Mouse (Mus musculus) heart, adult 2 months (tissue): ENCODE results near the gene Prkcz. TPM values are rescaled to one million over a fixed set of nuclear protein-coding genes. Genes with fewer than 3 reads are reported as not detected.

ENCODE experiments used
- DNase-seq, 2 experiments: peaks; one replicate each; pipeline ENCODE4 v3.0.0; 2021
- H3K27ac ChIP-seq: fragments of 200-600 bp; 2 replicates; pipeline ENCODE4 v1.8.1; 2022
- H3K27me3 ChIP-seq: fragments of 200-500 bp; 2 replicates; pipeline ENCODE4 v1.6.1; 2012; ENCODE audit warnings: mild to moderate bottlenecking, low read length, inconsistent platforms, mixed read lengths; ENCODE audit not compliant: control insufficient read depth, insufficient read depth
- H3K36me3 ChIP-seq: fragments of 200-500 bp; 2 replicates; pipeline ENCODE4 v1.6.1; 2012; ENCODE audit warnings: low read length, inconsistent platforms; ENCODE audit not compliant: control insufficient read depth, insufficient read depth
- H3K4me1 ChIP-seq: fragments of 200-500 bp; 2 replicates; pipeline ENCODE4 v1.6.1; 2011; ENCODE audit warnings: low read length; ENCODE audit not compliant: control insufficient read depth, insufficient read depth
- H3K4me3 ChIP-seq: fragments of 200-600 bp; 2 replicates; pipeline ENCODE4 v1.8.1; 2022
- H3K79me2 ChIP-seq: fragments of 200-500 bp; replicated peaks from 2 replicates; pipeline ENCODE4 v1.6.1; 2012; ENCODE audit warnings: mild to moderate bottlenecking, inconsistent platforms, low read length, moderate library complexity, mixed read lengths; ENCODE audit not compliant: control insufficient read depth, insufficient read depth
- H3K9ac ChIP-seq: fragments of 200-500 bp; 2 replicates; pipeline ENCODE4 v1.6.1; 2012; ENCODE audit warnings: low read depth, mild to moderate bottlenecking, control low read depth, inconsistent platforms, low read length, mixed read lengths
- CTCF ChIP-seq: fragments of 200-600 bp; IDR thresholded peaks from 2 replicates; pipeline ENCODE4 v1.8.1; 2022; ENCODE audit warnings: antibody characterized with exemption, mild to moderate bottlenecking, moderate library complexity
- EP300 ChIP-seq: fragments of 200-500 bp; IDR thresholded peaks from 2 replicates; pipeline ENCODE4 v1.6.1; 2011; ENCODE audit warnings: low read depth, low read length, control low read depth; ENCODE audit not compliant: insufficient read depth
- POLR2A ChIP-seq: fragments of 200-500 bp; IDR thresholded peaks from 2 replicates; pipeline ENCODE4 v1.6.1; 2011; ENCODE audit warnings: mild to moderate bottlenecking, low read depth, low read length, control low read depth; ENCODE audit not compliant: insufficient read depth
- WGBS: fragments of 180-500 bp; shearing (Covaris S2); methylation state at CpG from one replicate; pipeline ENCODE4 v1.1.7; 2018; 5-methylcytosine and 5-hydroxymethylcytosine counted together
- intact Hi-C: fragments of 180-260 bp; cut with DNase I; formaldehyde crosslinking; loops from one replicate; pipeline ENCODE4 v1.15.1; 2025
- long read RNA-seq: library from polyadenylated mRNA; stranded (forward); transcript quantifications from one replicate; pipeline ENCODE4 v2.0.0, GENCODE M21; 2021
- polyA plus RNA-seq: library from polyadenylated mRNA; depleted of rRNA; stranded (reverse); fragments of >200 nt; gene quantifications from 2 replicates; pipeline ENCODE4 v1.2.3, GENCODE M21; 2012; rRNA removed
- total RNA-seq, 2 experiments: library from RNA; stranded (reverse); gene quantifications; 2 replicates each; pipeline ENCODE4 v1.2.3; 2021

Gene Prkcz
- 1 to 10 TPM; 2.3 to 2.6 TPM for total RNA-seq
- polyA plus RNA-seq = 1.5 and 2.3 TPM in 2 replicates
- long read RNA-seq, partial matches to known transcripts = 3 of 6 reads
- long read RNA-seq, other reads (novel, unspliced or antisense) = 2 of 6 reads

GRCm38 (mm10) chr4:155361303-155361791, at the start of gene Prkcz:
TSS of gene Prkcz (minus strand) at chr4:155361361.
- Histone ChIP-seq H3K79me2 (no peaks in the 10 kb centered on the region), H3K27me3 (peaks cover 11% of the 10 kb centered on the region), H3K27ac (no peak within 1 kb of the TSS), H3K4me3 (peak within 1 kb of the TSS; percentile 38), H3K4me1 (no peaks in the 10 kb centered on the region), H3K36me3 (no peaks in the 10 kb centered on the region), H3K9ac (0 out of 2 replicates have a peak within 1 kb of the TSS, but pooled peaks have one; percentile 15)
- peak; percentile 66 to 84 for DNase-seq
- WGBS = under 1% methylated on average over 47 of the region's 51 CpGs
- no peak for TF ChIP-seq CTCF
- TF ChIP-seq POLR2A = no peak
- no peak for TF ChIP-seq EP300
- intact Hi-C loops = loop anchor here (10.0 kb wide), 1 partner anchor 213 kb away; no protein-coding TSS in a partner anchor

DNA sequence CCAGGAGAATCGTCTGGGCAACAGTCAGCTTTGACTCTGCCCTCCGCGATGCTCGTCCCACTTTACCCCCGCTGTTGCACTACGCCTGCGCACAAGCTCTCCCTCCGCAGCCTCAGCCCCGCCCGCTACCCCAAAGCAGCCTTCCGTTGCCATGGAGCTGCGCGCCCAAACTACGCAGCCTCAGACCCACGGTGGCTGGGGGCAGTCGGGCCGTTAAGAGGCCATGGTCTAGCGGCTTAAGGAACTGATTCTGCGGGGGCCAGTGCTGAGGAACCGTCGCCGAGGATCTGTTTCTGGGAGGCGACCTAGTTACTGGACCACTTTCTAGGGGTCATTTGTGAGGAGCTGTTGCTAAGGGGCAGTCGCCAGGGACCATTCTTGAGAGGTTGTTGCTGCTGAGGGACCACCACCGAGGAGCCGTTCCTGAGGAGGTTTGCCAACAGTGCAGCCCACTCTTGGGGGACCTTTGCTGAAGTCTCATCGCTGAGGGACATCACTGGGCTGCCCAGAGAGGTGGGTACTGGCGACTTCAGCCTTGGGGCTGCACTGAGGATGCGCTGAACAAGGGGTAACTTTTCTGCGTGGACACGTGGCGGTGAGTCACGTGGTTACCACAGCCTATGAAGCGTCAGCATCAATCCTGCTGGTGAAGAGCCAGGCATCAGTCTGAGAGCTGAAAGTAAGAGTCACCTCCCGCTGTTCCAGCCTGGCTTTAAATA, 48.1 kb upstream of the Prkcz start, which contains the start of gene Cfap74:
TSS of gene Cfap74 (plus strand) at position 133 of the 719 bp plus-strand sequence.
- Histone ChIP-seq H3K27ac (no peak within 1 kb of the TSS), H3K4me1 (no peaks in the 10 kb centered on the region; the same call in 1 of the 2 replicates), H3K27me3 (no peaks in the 10 kb centered on the region), H3K79me2 (no peaks in the 10 kb centered on the region), H3K4me3 (peak within 1 kb of the TSS; percentile 41), H3K9ac (no peak within 1 kb of the TSS), H3K36me3 (no peaks in the 10 kb centered on the region)
- 1% methylated on average over 35 of the region's 35 CpGs for WGBS
- peak; percentile 80 to 82 for DNase-seq
- intact Hi-C loops = no loop called here
- TF ChIP-seq EP300 (no peak), POLR2A (no peak), CTCF (no peak)

DNA sequence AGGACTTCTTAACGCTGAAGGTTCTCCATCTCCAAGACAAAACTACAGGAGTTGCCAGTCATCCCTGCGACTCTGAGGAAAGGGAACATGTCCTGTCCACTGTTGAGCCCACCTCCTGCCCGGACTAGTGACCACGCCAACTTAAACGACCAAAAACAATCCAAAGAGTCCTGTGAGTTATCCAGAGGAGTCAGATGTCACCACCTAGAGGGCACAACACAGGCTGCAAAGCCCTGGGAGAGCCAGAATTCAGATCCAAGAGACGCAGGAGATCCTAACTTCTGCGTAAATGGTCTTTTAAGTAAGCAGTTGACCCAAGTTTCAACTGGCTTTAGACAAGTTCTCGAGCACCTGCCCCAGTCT, 47.5 kb upstream of the Prkcz start:
- H3K27me3 ChIP-seq = no peaks in the 10 kb centered on the region
- no peak for DNase-seq
- no peak overlapping the region for H3K27ac ChIP-seq
- peak; percentile 45 for TF ChIP-seq CTCF
- TF ChIP-seq EP300 = no peak
- no peaks in the 10 kb centered on the region; the same call in 1 of the 2 replicates for H3K4me1 ChIP-seq
- peak overlapping the region; percentile 41 for H3K4me3 ChIP-seq
- H3K9ac ChIP-seq = no peak overlapping the region
- no peaks in the 10 kb centered on the region for H3K79me2 ChIP-seq
- no peaks in the 10 kb centered on the region for H3K36me3 ChIP-seq
- intact Hi-C loops = no loop called here
- 5% methylated on average over 8 of the region's 8 CpGs for WGBS

GRCm38 (mm10) chr4:155402489-155402888, 41.3 kb upstream of the Prkcz start:
- Histone ChIP-seq H3K4me3 (no peak overlapping the region), H3K27me3 (peaks cover 2% of the 10 kb centered on the region; the same call in 1 of the 2 replicates), H3K36me3 (no peaks in the 10 kb centered on the region), H3K27ac (no peak overlapping the region), H3K9ac (no peak overlapping the region), H3K79me2 (no peaks in the 10 kb centered on the region), H3K4me1 (no peaks in the 10 kb centered on the region)
- 29% methylated on average over 1 of the region's 1 CpGs for whole genome bisulfite sequencing
- intact Hi-C loops = no loop called here
- no peak for DNase-seq
- TF ChIP-seq POLR2A = no peak
- no peak for TF ChIP-seq CTCF
- TF ChIP-seq EP300 = no peak

GRCm38 (mm10) chr4:155401121-155401520, 40.0 kb upstream of the Prkcz start:
- 58% methylated on average over 7 of the region's 7 CpGs for WGBS
- DNase-seq = no peak
- intact Hi-C loops = no loop called here

DNA sequence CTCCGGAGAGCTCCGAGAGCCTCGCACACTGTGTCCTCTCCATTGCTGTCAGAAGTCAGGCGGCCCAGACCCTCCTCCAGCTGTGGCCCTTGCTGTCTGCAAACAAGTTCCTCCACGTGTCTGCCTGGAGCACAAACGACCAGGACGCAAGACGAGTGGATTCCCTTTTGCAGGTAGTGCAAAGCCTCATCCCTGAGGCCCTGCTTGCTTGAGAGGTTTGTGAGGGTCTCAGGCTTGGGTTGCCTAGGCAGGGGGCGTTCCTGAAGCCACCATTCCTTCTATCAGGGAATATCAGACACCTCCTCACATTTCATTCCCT, 37.0 kb upstream of the Prkcz start:
- Histone ChIP-seq H3K9ac (no peak overlapping the region), H3K4me1 (no peaks in the 10 kb centered on the region), H3K4me3 (no peak overlapping the region), H3K27me3 (peaks cover 2% of the 10 kb centered on the region; the same call in 1 of the 2 replicates), H3K79me2 (no peaks in the 10 kb centered on the region), H3K36me3 (no peaks in the 10 kb centered on the region), H3K27ac (no peak overlapping the region)
- 4% methylated on average over 9 of the region's 9 CpGs for WGBS
- no peak for TF ChIP-seq EP300
- no peak for TF ChIP-seq CTCF
- TF ChIP-seq POLR2A = no peak
- DNase-seq = no peak
- intact Hi-C loops = no loop called here

More at GRCm38 (mm10) chr4:155401121-155401520, 40.0 kb upstream of the Prkcz start:
- H3K27me3 ChIP-seq = peaks cover 2% of the 10 kb centered on the region; the same call in 1 of the 2 replicates
- no peaks in the 10 kb centered on the region for H3K4me1 ChIP-seq
- TF ChIP-seq POLR2A (no peak), EP300 (no peak), CTCF (no peak)
- H3K9ac ChIP-seq = no peak overlapping the region
- no peak overlapping the region for H3K4me3 ChIP-seq
- no peak overlapping the region for H3K27ac ChIP-seq
- H3K36me3 ChIP-seq = no peaks in the 10 kb centered on the region
- no peaks in the 10 kb centered on the region for H3K79me2 ChIP-seq
